Mouse (Mus musculus) liver, postnatal 0 days (tissue): ENCODE data around the gene Nenf. TPM values are rescaled to one million over a fixed set of nuclear protein-coding genes. Genes with fewer than 3 reads are reported as not detected.

ENCODE experiments used
- ATAC-seq: fragments of 200-750 bp; cut with Nextera tagmentation; 2 replicates; pipeline ENCODE4 v1.8.0; 2017; ENCODE audit warnings: mild to moderate bottlenecking, moderate library complexity
- DNase-seq: peaks from one replicate; pipeline ENCODE4 v3.0.0-alpha.2; 2016
- H3K27ac ChIP-seq: fragments of 300-500 bp; sonication (generic); 2 replicates; pipeline ENCODE4 v1.5.1; 2014; ENCODE audit warnings: antibody characterized with exemption, moderate library complexity, mild to moderate bottlenecking, low read depth
- H3K27me3 ChIP-seq: fragments of 300-500 bp; sonication (generic); 2 replicates; pipeline ENCODE4 v1.6.1; 2014; ENCODE audit warnings: low read length, control low read depth, mixed read lengths; ENCODE audit not compliant: insufficient read depth
- H3K36me3 ChIP-seq: fragments of 300-500 bp; sonication (generic); replicated peaks from 2 replicates; pipeline ENCODE4 v1.6.1; 2014; ENCODE audit warnings: mild to moderate bottlenecking, control low read depth, low read length, moderate library complexity, mixed read lengths; ENCODE audit not compliant: insufficient read depth
- H3K4me1 ChIP-seq: fragments of 300-500 bp; sonication (generic); 2 replicates; pipeline ENCODE4 v1.6.1; 2014; ENCODE audit warnings: antibody characterized with exemption, mild to moderate bottlenecking, control low read depth; ENCODE audit not compliant: insufficient read depth
- H3K4me2 ChIP-seq: fragments of 300-500 bp; sonication (generic); 2 replicates; pipeline ENCODE4 v1.6.1; 2014; ENCODE audit warnings: low read depth, mild to moderate bottlenecking, low read length, moderate library complexity, mixed read lengths
- H3K4me3 ChIP-seq: fragments of 300-500 bp; sonication (generic); 2 replicates; pipeline ENCODE4 v1.5.1; 2014; ENCODE audit warnings: low read depth, low read length
- H3K9ac ChIP-seq: fragments of 300-500 bp; sonication (generic); replicated peaks from 2 replicates; pipeline ENCODE4 v1.6.1; 2014; ENCODE audit warnings: mild to moderate bottlenecking, moderate library complexity
- H3K9me3 ChIP-seq: fragments of 300-500 bp; sonication (generic); 2 replicates; pipeline ENCODE4 v1.6.1; 2016; ENCODE audit warnings: mild to moderate bottlenecking, control low read depth, low read length, mixed read lengths
- CTCF ChIP-seq: sonication (generic); IDR thresholded peaks from 2 replicates; pipeline ENCODE4 v1.5.1; 2016; ENCODE audit warnings: antibody characterized with exemption, low read depth
- EP300 ChIP-seq: IDR thresholded peaks from 2 replicates; pipeline ENCODE4 v1.6.1; 2016; ENCODE audit warnings: antibody characterized with exemption, low read depth, mild to moderate bottlenecking
- WGBS: fragments of 180-500 bp; shearing (Covaris S2); extraction: QIAGEN DNeasy Blood & Tissue Kit; methylation state at CpG from one replicate; pipeline ENCODE4 v1.1.7; 2014; ENCODE audit not compliant: insufficient replicate concordance; 5-methylcytosine and 5-hydroxymethylcytosine counted together
- polyA plus RNA-seq: library from polyadenylated mRNA; unstranded; fragments of >200 nt; fragmentation: Nextera tagmentation; extraction: Ambion mirVana; gene quantifications from 2 replicates; pipeline ENCODE4 v1.2.1, GENCODE M21; 2015

Nenf gene
- polyA plus RNA-seq, 1 experiment from 2014 or later, result 37.0 TPM

GRCm38 (mm10) chr1:191352786-191353488 is 34.9 kb upstream of the Nenf start:
- DNase-seq, result peak; percentile 65
- TF ChIP-seq EP300, result no peak
- peak; percentile 61 for TF ChIP-seq CTCF
- 68% methylated on average over 14 of the region's 14 CpGs for WGBS

DNA sequence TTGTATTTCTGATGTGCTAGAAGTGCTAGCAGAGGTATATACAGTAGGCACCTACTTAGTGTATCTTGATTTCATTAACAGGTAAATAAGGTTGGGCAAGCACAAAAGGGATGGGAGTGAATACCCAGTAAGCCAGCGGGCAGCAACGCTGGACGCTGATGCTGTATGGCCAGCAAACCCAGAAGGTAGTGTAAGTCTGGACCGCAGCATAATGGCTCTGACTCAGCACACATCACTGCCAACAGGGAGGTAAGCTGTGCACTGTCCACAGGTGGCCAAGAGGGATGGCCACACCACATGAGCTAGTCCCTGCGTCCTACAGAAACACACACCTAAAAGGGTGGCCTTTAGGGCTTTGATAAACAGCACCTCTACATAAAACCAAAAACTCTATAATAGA is 32.4 kb upstream of the Nenf start:
- Histone ChIP-seq H3K4me1 (no peaks in the 10 kb centered on the region), H3K27me3 (no peaks in the 10 kb centered on the region), H3K9ac (no peak overlapping the region), H3K4me3 (no peak overlapping the region), H3K4me2 (no peak overlapping the region), H3K9me3 (no peaks in the 10 kb centered on the region), H3K36me3 (peaks cover 60% of the 10 kb centered on the region), H3K27ac (no peak overlapping the region)
- whole genome bisulfite sequencing, result 89% methylated on average over 5 of the region's 5 CpGs
- DNase-seq (no peak), ATAC-seq (no peak)
- TF ChIP-seq CTCF (no peak), EP300 (no peak)

More at GRCm38 (mm10) chr1:191352786-191353488, 34.9 kb upstream of the Nenf start:
- Histone ChIP-seq H3K4me2 (no peak overlapping the region), H3K4me3 (no peak overlapping the region), H3K27ac (no peak overlapping the region), H3K36me3 (peaks cover 73% of the 10 kb centered on the region), H3K27me3 (no peaks in the 10 kb centered on the region), H3K9me3 (no peaks in the 10 kb centered on the region), H3K4me1 (no peaks in the 10 kb centered on the region), H3K9ac (no peak overlapping the region)
- ATAC-seq, result no peak

GRCm38 (mm10) chr1:191349486-191350037 is 31.6 kb upstream of the Nenf start:
- peaks cover 52% of the 10 kb centered on the region for H3K36me3 ChIP-seq
- ATAC-seq, result no peak
- H3K27ac ChIP-seq, result no peak overlapping the region
- H3K27me3 ChIP-seq, result no peaks in the 10 kb centered on the region
- no peak overlapping the region for H3K9ac ChIP-seq
- no peaks in the 10 kb centered on the region for H3K9me3 ChIP-seq
- H3K4me1 ChIP-seq, result no peaks in the 10 kb centered on the region
- DNase-seq, result no peak
- WGBS, result 86% methylated on average over 23 of the region's 23 CpGs
- H3K4me3 ChIP-seq, result no peak overlapping the region
- TF ChIP-seq EP300, result no peak
- TF ChIP-seq CTCF, result no peak
- H3K4me2 ChIP-seq, result no peak overlapping the region

DNA sequence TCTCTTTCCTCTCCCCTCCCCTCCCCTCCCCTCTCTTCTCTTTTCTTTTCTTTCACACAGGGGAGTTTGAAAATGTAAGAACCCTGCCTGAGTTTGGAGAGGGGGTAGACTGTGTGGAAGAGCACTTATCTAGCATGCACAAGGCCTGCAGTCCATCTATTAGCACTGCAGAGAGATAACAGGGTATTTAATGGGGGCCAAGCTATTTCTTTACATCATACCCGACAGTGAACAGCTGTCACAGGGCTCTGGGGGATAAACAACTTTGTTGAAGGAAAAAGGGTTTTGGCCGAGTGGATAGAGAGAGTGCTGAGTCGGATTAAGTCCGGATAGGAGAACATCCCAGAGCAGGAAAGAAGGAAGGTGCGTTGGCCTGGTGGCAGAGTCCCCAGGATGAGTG is 31.0 kb upstream of the Nenf start:
- Histone ChIP-seq H3K4me2 (no peak overlapping the region), H3K27me3 (no peaks in the 10 kb centered on the region), H3K4me3 (no peak overlapping the region), H3K9me3 (no peaks in the 10 kb centered on the region), H3K9ac (no peak overlapping the region), H3K36me3 (peaks cover 47% of the 10 kb centered on the region), H3K27ac (no peak overlapping the region), H3K4me1 (no peaks in the 10 kb centered on the region)
- TF ChIP-seq CTCF (no peak), EP300 (no peak)
- ATAC-seq, result no peak
- WGBS, result 57% methylated on average over 5 of the region's 5 CpGs
- no peak for DNase-seq

- no peak overlapping the region for H3K4me2 ChIP-seq
- H3K27ac ChIP-seq, result no peak overlapping the region
- no peaks in the 10 kb centered on the region for H3K4me1 ChIP-seq
- H3K9ac ChIP-seq, result no peak overlapping the region
- TF ChIP-seq CTCF, result no peak
- TF ChIP-seq EP300, result no peak
- peaks cover 43% of the 10 kb centered on the region for H3K36me3 ChIP-seq
- ATAC-seq, result no peak
- WGBS, result 81% methylated on average over 2 of the region's 2 CpGs
- no peaks in the 10 kb centered on the region for H3K9me3 ChIP-seq
- no peak overlapping the region for H3K4me3 ChIP-seq
- DNase-seq, result no peak
- H3K27me3 ChIP-seq, result no peaks in the 10 kb centered on the region
Measured at GRCm38 (mm10) chr1:191348592-191348991, 30.6 kb upstream of the Nenf start.

- H3K9ac ChIP-seq, result no peak overlapping the region
- H3K27me3 ChIP-seq, result no peaks in the 10 kb centered on the region
- no peaks in the 10 kb centered on the region for H3K4me1 ChIP-seq
- H3K4me2 ChIP-seq, result no peak overlapping the region
- no peak overlapping the region for H3K4me3 ChIP-seq
- H3K9me3 ChIP-seq, result no peaks in the 10 kb centered on the region
- H3K36me3 ChIP-seq, result peaks cover 35% of the 10 kb centered on the region
- DNase-seq (no peak), ATAC-seq (no peak)
- H3K27ac ChIP-seq, result no peak overlapping the region
- WGBS, result 84% methylated on average over 8 of the region's 8 CpGs
- TF ChIP-seq CTCF (no peak), EP300 (no peak)
Measured at GRCm38 (mm10) chr1:191347602-191348001, 29.6 kb upstream of the Nenf start.
